Mouse (Mus musculus): Measurements from ENCODE around the gene Arsb.

- TF ChIP-seq POLR2A (IDR thresholded peaks at IDR 0.05; ENCODE audit: borderline replicate concordance, insufficient read depth, low read length) (no peak), CTCF (IDR thresholded peaks at IDR 0.05; ENCODE audit: borderline replicate concordance, insufficient read depth, low read depth, low read length) (no peak)
Measured at GRCm38 (mm10) chr13:93939363-93940127, 168.1 kb downstream of the Arsb start.

Data from cerebellum, adult 2 months (tissue).